Mouse (Mus musculus) forebrain, embryonic 12.5 days (tissue): Measurements from ENCODE around the gene Uba6. TPM values are rescaled to one million over a fixed set of nuclear protein-coding genes. Genes with fewer than 3 reads are reported as not detected.

Experiments
- ATAC-seq: fragments of 200-750 bp; cut with Nextera tagmentation; 2 replicates; pipeline ENCODE4 v1.8.0; 2017; ENCODE audit warnings: moderate TSS enrichment; ENCODE audit not compliant: low FRiP score
- H3K27ac ChIP-seq: fragments of 300-500 bp; sonication (generic); 2 replicates; pipeline ENCODE4 v1.5.1; 2016; ENCODE audit warnings: mild to moderate bottlenecking
- H3K27me3 ChIP-seq: fragments of 300-500 bp; sonication (generic); 2 replicates; pipeline ENCODE4 v1.6.1; 2016; ENCODE audit warnings: mild to moderate bottlenecking
- H3K36me3 ChIP-seq: fragments of 300-500 bp; sonication (generic); replicated peaks from 2 replicates; pipeline ENCODE4 v1.6.1; 2016; ENCODE audit warnings: mild to moderate bottlenecking
- H3K4me1 ChIP-seq: fragments of 300-500 bp; sonication (generic); 2 replicates; pipeline ENCODE4 v1.6.1; 2016
- H3K4me2 ChIP-seq: fragments of 300-500 bp; sonication (generic); 2 replicates; pipeline ENCODE4 v1.6.1; 2016; ENCODE audit warnings: mild to moderate bottlenecking, moderate library complexity
- H3K4me3 ChIP-seq: fragments of 300-500 bp; sonication (generic); replicated peaks from 2 replicates; pipeline ENCODE4 v1.5.1; 2016; ENCODE audit warnings: mild to moderate bottlenecking
- H3K9ac ChIP-seq: fragments of 300-500 bp; sonication (generic); 2 replicates; pipeline ENCODE4 v1.6.1; 2016; ENCODE audit warnings: mild to moderate bottlenecking
- H3K9me3 ChIP-seq: fragments of 300-500 bp; sonication (generic); 2 replicates; pipeline ENCODE4 v1.6.1; 2016
- WGBS: fragments of 180-500 bp; shearing (Covaris S2); methylation state at CpG from one replicate; pipeline ENCODE4 v1.1.7; 2016; 5-methylcytosine and 5-hydroxymethylcytosine counted together
- polyA plus RNA-seq: library from polyadenylated mRNA; unstranded; fragments of >200 nt; fragmentation: Nextera tagmentation; extraction: Ambion mirVana; gene quantifications from 2 replicates; pipeline ENCODE4 v1.2.1, GENCODE M21; 2016

The Uba6 gene
- polyA plus RNA-seq, 1 experiment from 2014 or later: 21.1 TPM

DNA sequence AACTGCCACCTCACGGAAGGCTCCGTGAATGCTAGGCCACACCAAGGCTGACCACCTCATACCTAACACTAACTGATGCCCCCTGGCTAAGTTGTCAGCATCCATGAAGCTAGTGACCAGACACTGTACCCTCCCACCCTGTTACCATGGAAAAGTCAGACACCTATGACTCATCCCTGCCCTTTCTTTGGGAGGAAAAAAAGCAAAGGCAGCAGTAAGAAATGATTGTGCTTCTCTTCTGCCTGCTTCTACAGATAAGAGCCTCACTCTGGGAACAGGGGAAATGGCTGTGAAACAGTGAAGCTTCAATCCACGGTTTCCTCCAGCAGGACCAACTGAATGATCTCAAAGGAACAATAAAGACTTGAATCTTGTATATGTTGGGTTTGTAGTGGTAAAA, 104.2 kb downstream of the Uba6 start:
- H3K4me2 ChIP-seq: no peak overlapping the region
- ATAC-seq: no peak
- WGBS: 85% methylated on average over 3 of the region's 3 CpGs
- H3K36me3 ChIP-seq: no peaks in the 10 kb centered on the region
- peaks cover 10% of the 10 kb centered on the region for H3K4me1 ChIP-seq
- H3K4me3 ChIP-seq: no peak overlapping the region
- H3K9me3 ChIP-seq: no peaks in the 10 kb centered on the region
- no peaks in the 10 kb centered on the region for H3K27me3 ChIP-seq
- H3K9ac ChIP-seq: no peak overlapping the region
- no peak overlapping the region for H3K27ac ChIP-seq

DNA sequence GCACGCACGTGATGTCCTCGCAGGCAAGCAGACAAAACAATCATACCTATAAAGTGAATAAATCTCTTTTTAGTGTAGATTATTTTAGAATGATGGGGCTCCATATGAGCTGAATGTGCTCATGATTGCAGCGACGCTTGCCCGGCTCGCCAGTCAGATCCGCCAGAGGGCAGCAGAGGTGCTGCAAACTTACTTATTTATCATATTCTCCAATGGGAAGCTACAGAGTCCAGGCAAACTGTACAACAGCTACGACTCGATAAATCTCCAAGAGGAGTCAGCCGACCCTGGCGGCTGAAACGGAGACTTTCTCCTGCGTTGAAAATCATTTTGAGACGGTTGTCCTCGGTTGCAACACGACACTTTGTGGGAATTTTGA, 106.1 kb downstream of the Uba6 start:
- H3K36me3 ChIP-seq: no peaks in the 10 kb centered on the region
- peak; percentile 40 for ATAC-seq

GRCm38 (mm10) chr5:86065876-86066550, 106.6 kb downstream of the Uba6 start:
- H3K9me3 ChIP-seq: no peaks in the 10 kb centered on the region
- ATAC-seq: peak; percentile 34; the same call in 1 of the 2 replicates
- peak overlapping the region; percentile 60 for H3K4me2 ChIP-seq
- no peaks in the 10 kb centered on the region for H3K36me3 ChIP-seq
- no peak overlapping the region; the same call in 1 of the 2 replicates for H3K9ac ChIP-seq
- peak overlapping the region; percentile 79 for H3K4me3 ChIP-seq
- WGBS: under 1% methylated on average over 17 of the region's 17 CpGs
- peaks cover 13% of the 10 kb centered on the region for H3K4me1 ChIP-seq
- no peaks in the 10 kb centered on the region for H3K27me3 ChIP-seq
- peak overlapping the region; percentile 89 for H3K27ac ChIP-seq

More for the DNA sequence above, 106.1 kb downstream of the Uba6 start:
- peaks cover 13% of the 10 kb centered on the region for H3K4me1 ChIP-seq
- under 1% methylated on average over 17 of the region's 17 CpGs for WGBS
- H3K4me3 ChIP-seq: peak overlapping the region; percentile 79
- H3K4me2 ChIP-seq: peak overlapping the region; percentile 60
- H3K9ac ChIP-seq: 0 out of 2 replicates have a peak overlapping the region, but pooled peaks have one; percentile 29
- H3K27me3 ChIP-seq: no peaks in the 10 kb centered on the region
- peak overlapping the region; percentile 36; the same call in 1 of the 2 replicates for H3K27ac ChIP-seq
- no peaks in the 10 kb centered on the region for H3K9me3 ChIP-seq

- Histone ChIP-seq H3K27me3 (no peaks in the 10 kb centered on the region), H3K4me1 (peaks cover 13% of the 10 kb centered on the region), H3K4me3 (peak within 1 kb of the TSS; percentile 79), H3K27ac (peak within 1 kb of the TSS; percentile 89), H3K36me3 (no peaks in the 10 kb centered on the region), H3K4me2 (peak within 1 kb of the TSS; percentile 60), H3K9me3 (no peaks in the 10 kb centered on the region), H3K9ac (peak within 1 kb of the TSS; percentile 92)
- peak; percentile 97 for ATAC-seq
- under 1% methylated on average over 60 of the region's 60 CpGs for WGBS
Observed at GRCm38 (mm10) chr5:86065101-86065875, 107.3 kb downstream of the Uba6 start, which contains the start of gene Cenpc1. Gene Cenpc1, minus strand, starts transcription at chr5:86065583.

DNA sequence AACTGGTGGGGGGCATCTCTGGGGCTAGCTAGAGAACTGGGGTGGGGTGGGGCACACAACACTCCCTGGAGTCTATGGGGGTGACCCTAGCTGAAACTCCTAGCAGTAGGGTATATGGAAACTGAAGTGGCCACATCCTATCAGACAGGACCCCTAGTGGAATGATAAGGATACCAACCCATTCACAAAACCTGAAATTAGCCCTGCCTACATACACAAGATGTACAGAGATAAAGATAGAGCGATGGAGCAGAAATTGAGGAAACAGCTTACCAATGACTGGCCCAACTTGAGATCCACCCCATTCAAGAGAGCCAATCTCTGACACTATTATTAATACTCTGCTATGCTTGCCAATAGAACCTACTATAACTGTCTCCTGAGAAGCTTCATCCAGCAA, 109.1 kb downstream of the Uba6 start:
- no peaks in the 10 kb centered on the region for H3K27me3 ChIP-seq
- WGBS: 100% methylated on average over 1 of the region's 1 CpGs
- H3K4me3 ChIP-seq: peak overlapping the region; percentile 79; the same call in 1 of the 2 replicates
- H3K36me3 ChIP-seq: no peaks in the 10 kb centered on the region
- no peaks in the 10 kb centered on the region for H3K9me3 ChIP-seq
- no peak overlapping the region for H3K27ac ChIP-seq
- no peak overlapping the region for H3K9ac ChIP-seq
- peak overlapping the region; percentile 60 for H3K4me2 ChIP-seq
- H3K4me1 ChIP-seq: peaks cover 13% of the 10 kb centered on the region
- ATAC-seq: no peak

Other genes starting within 250 kb of the Uba6 start
- gene Cenpc1, start 107.2 kb downstream of the Uba6 start, polyA plus RNA-seq: 54.4 and 55.7 TPM in 2 replicates
- 0.06 and 0.31 TPM in 2 replicates for gene Stap1, start 101.1 kb downstream of the Uba6 start, polyA plus RNA-seq
- not detected in 2 replicates for gene Gnrhr, start 25.1 kb upstream of the Uba6 start, polyA plus RNA-seq
- not detected in 2 replicates for gene Tmprss11c, start 116.5 kb upstream of the Uba6 start, polyA plus RNA-seq
- gene Tmprss11d, start 200.6 kb upstream of the Uba6 start, polyA plus RNA-seq: not detected in 2 replicates